Mouse (Mus musculus) erythroblast, embryonic 14.5 days (primary cell): ENCODE results near the gene Uchl4. TPM values are rescaled to one million over a fixed set of nuclear protein-coding genes. Genes with fewer than 3 reads are reported as not detected.
"Not testable (repeated sequence)": the region's sequence is repeated elsewhere in the genome, so short reads cannot be mapped to it uniquely, and the experiment has no call there.

Experiments used
- H3K27me3 ChIP-seq: 2 replicates; pipeline ENCODE4 v1.6.1; 2012; ENCODE audit warnings: inconsistent platforms; ENCODE audit not compliant: control insufficient read depth
- H3K36me3 ChIP-seq: 2 replicates; pipeline ENCODE4 v1.6.1; 2012; ENCODE audit warnings: mild to moderate bottlenecking, inconsistent platforms; ENCODE audit not compliant: control insufficient read depth
- H3K4me1 ChIP-seq: 2 replicates; pipeline ENCODE4 v1.6.1; 2012; ENCODE audit warnings: inconsistent platforms; ENCODE audit not compliant: control insufficient read depth
- H3K4me3 ChIP-seq: replicated peaks from 2 replicates; pipeline ENCODE3; 2012; ENCODE audit warnings: moderate library complexity, mild to moderate bottlenecking, inconsistent platforms
- H3K9me3 ChIP-seq: 2 replicates; pipeline ENCODE4 v1.6.1; 2012; ENCODE audit warnings: low read length, inconsistent platforms, mixed read lengths; ENCODE audit not compliant: control insufficient read depth
- GATA1 ChIP-seq: IDR thresholded peaks from 2 replicates; pipeline ENCODE4 v1.6.1; 2012; ENCODE audit warnings: low read length, inconsistent platforms, mixed read lengths
- TAL1 ChIP-seq: IDR thresholded peaks from 3 replicates; pipeline ENCODE4 v1.6.1; 2012; ENCODE audit warnings: low read length, inconsistent platforms, mixed read lengths
- polyA plus RNA-seq: library from polyadenylated mRNA; stranded (reverse); fragments of >175 nt; gene quantifications from 2 replicates; pipeline ENCODE4 v1.2.3, GENCODE M21; 2012

Gene Uchl4
- polyA plus RNA-seq: not detected in 2 replicates

- Histone ChIP-seq H3K36me3 (peaks cover 2% of the 10 kb centered on the region), H3K27me3 (no peaks in the 10 kb centered on the region), H3K9me3 (no peaks in the 10 kb centered on the region), H3K4me1 (no peaks in the 10 kb centered on the region), H3K4me3 (no peak within 1 kb of the TSS)
- no peak for TF ChIP-seq TAL1
- no peak for TF ChIP-seq GATA1
Measured at GRCm38 (mm10) chr9:64234768-64235435, at the start of gene Uchl4. Gene Uchl4, plus strand, starts transcription at chr9:64235201.

GRCm38 (mm10) chr9:64193879-64194278, 41.1 kb upstream of the Uchl4 start:
- no peaks in the 10 kb centered on the region for H3K27me3 ChIP-seq
- peaks cover 36% of the 10 kb centered on the region for H3K36me3 ChIP-seq
- H3K9me3 ChIP-seq: no peaks in the 10 kb centered on the region
- H3K4me1 ChIP-seq: no peaks in the 10 kb centered on the region
- TF ChIP-seq GATA1 (no peak), TAL1 (no peak)
- H3K4me3 ChIP-seq: no peak overlapping the region

- Histone ChIP-seq H3K4me1 (no peaks in the 10 kb centered on the region), H3K4me3 (no peak overlapping the region), H3K27me3 (no peaks in the 10 kb centered on the region), H3K36me3 (peaks cover 25% of the 10 kb centered on the region), H3K9me3 (no peaks in the 10 kb centered on the region)
- no peak for TF ChIP-seq TAL1
- no peak for TF ChIP-seq GATA1
Measured at GRCm38 (mm10) chr9:64195554-64195953, 39.4 kb upstream of the Uchl4 start.

- H3K27me3 ChIP-seq: no peaks in the 10 kb centered on the region
- no peak for TF ChIP-seq TAL1
- TF ChIP-seq GATA1: no peak
- H3K9me3 ChIP-seq: no peaks in the 10 kb centered on the region
- no peaks in the 10 kb centered on the region for H3K4me1 ChIP-seq
- no peak overlapping the region for H3K4me3 ChIP-seq
- peaks cover 14% of the 10 kb centered on the region for H3K36me3 ChIP-seq
Measured at GRCm38 (mm10) chr9:64197524-64197923, 37.5 kb upstream of the Uchl4 start.

GRCm38 (mm10) chr9:64198068-64198762, 36.8 kb upstream of the Uchl4 start:
- Histone ChIP-seq H3K36me3 (peaks cover 8% of the 10 kb centered on the region), H3K9me3 (no peaks in the 10 kb centered on the region), H3K4me3 (no peak overlapping the region), H3K4me1 (no peaks in the 10 kb centered on the region), H3K27me3 (no peaks in the 10 kb centered on the region)
- TF ChIP-seq TAL1 (no peak), GATA1 (no peak)

GRCm38 (mm10) chr9:64198763-64199418, 36.1 kb upstream of the Uchl4 start:
- not testable (repeated sequence) for H3K4me3 ChIP-seq, H3K36me3 ChIP-seq, H3K27me3 ChIP-seq, H3K9me3 ChIP-seq, H3K4me1 ChIP-seq

- Histone ChIP-seq H3K27me3 (no peaks in the 10 kb centered on the region), H3K9me3 (no peaks in the 10 kb centered on the region), H3K4me3 (no peak overlapping the region), H3K4me1 (no peaks in the 10 kb centered on the region), H3K36me3 (peaks cover 12% of the 10 kb centered on the region)
- TF ChIP-seq GATA1 (no peak), TAL1 (no peak)
Measured at GRCm38 (mm10) chr9:64199897-64200296, 35.1 kb upstream of the Uchl4 start.

- H3K4me1 ChIP-seq: no peaks in the 10 kb centered on the region
- peaks cover 11% of the 10 kb centered on the region; the same call in 1 of the 2 replicates for H3K36me3 ChIP-seq
- H3K9me3 ChIP-seq: no peaks in the 10 kb centered on the region
- no peaks in the 10 kb centered on the region for H3K27me3 ChIP-seq
- no peak overlapping the region for H3K4me3 ChIP-seq
- TF ChIP-seq GATA1: no peak
- no peak for TF ChIP-seq TAL1
Measured at GRCm38 (mm10) chr9:64202331-64202730, 32.7 kb upstream of the Uchl4 start.

- peaks cover 11% of the 10 kb centered on the region; the same call in 1 of the 2 replicates for H3K36me3 ChIP-seq
- TF ChIP-seq TAL1 (no peak), GATA1 (no peak)
- H3K4me3 ChIP-seq: no peak overlapping the region
- no peaks in the 10 kb centered on the region for H3K9me3 ChIP-seq
- H3K4me1 ChIP-seq: no peaks in the 10 kb centered on the region
- no peaks in the 10 kb centered on the region for H3K27me3 ChIP-seq
Measured at GRCm38 (mm10) chr9:64202866-64203265, 32.1 kb upstream of the Uchl4 start.
